Mouse (Mus musculus): ENCODE data around the gene Nt5c. TPM values are rescaled to one million over a fixed set of nuclear protein-coding genes. Genes with fewer than 3 reads are reported as not detected.
A peak's percentile ranks its signal among the peaks of the same experiment; 100 is the strongest.
"Not testable (repeated sequence)": the region's sequence is repeated elsewhere in the genome, so short reads cannot be mapped to it uniquely, and the experiment has no call there.

Gene Nt5c
- polyA plus RNA-seq, 1 experiment from 2014 or later: 210 TPM

GRCm38 (mm10) chr11:115511121-115511520 is 19.5 kb upstream of the Nt5c start:
- no peak for DNase-seq (ENCODE audit: low spot score)

GRCm38 (mm10) chr11:115510507-115510888 is 18.8 kb upstream of the Nt5c start:
- DNase-seq (ENCODE audit: low spot score): peak; percentile 18

DNA sequence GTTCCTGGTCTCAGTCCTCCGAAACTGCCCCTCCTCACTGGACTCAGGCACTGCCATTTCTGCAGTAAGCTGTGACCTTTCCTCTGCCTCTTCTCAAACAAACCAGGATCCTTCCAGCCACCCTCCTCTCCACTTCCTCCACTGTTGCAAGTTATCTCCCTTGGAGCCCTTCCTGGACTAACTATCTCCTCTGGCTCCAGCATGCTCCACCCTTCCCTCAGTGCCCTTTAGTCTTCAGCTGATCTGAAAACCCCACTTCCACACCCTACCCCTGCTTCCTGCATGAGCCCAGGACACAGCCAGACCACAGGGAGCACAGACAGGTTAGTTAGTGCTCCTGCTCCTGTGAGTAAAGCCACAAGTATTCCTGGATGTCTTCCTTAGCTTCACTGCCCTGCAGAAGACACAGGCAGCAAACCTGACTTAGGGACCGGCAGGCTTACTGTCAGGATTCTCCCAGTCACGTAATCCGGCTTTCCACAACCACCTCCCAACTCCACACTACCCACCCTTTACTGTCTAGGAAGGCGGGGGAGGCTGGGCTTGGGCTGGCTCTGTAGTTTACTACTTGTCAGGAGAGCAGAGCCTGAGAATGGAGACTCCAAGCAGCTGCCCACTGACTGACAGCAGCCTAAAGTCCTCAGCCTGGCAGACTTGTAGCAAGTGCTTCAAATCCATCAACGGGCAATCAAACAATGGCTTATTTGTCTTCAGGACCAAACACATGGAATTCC is 18.3 kb upstream of the Nt5c start:
- DNase-seq (ENCODE audit: low spot score): no peak

GRCm38 (mm10) chr11:115508061-115508460 is 16.4 kb upstream of the Nt5c start:
- peak; percentile 65 for DNase-seq (ENCODE audit: low spot score)

DNA sequence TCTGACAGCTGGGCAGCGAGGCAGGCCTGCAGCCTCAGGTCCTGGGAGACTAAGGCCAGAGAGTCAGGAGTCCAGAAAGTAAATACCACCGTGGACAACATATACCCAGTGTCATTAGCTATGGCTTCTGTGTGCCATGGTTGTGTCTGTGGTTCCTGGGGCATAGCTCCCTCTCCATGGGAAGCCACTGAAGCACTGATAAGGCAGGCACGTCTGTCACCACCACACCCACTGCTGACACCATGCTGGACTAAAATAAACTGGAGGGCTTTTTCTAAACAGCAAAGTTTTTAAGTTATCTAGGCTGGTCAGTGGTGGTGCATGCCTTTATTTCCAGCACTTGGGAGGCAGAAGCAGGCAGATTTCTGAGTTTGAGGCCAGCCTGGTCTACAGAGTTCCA is 14.9 kb upstream of the Nt5c start:
- no peak for DNase-seq (ENCODE audit: low spot score)

DNA sequence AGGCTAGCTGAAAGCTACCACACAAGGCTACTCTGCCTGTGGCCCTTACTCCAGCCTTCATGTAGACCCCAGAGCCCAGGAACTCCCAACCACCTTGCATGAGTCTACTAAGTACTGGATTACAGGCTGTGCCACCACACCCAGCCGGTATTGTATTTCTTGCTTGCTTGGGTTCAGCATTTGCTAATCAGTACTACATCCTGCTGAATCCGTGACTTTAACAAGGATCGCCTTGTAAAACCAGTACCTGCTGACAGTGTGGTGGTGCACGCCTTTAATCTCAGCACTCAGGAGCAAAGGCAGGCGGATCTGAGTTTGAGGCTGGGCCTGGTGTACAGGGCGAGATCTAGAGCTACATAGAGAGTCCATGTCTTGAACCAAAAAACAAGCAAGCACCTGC is 11.0 kb upstream of the Nt5c start:
- no peak for DNase-seq (ENCODE audit: low spot score)

DNA sequence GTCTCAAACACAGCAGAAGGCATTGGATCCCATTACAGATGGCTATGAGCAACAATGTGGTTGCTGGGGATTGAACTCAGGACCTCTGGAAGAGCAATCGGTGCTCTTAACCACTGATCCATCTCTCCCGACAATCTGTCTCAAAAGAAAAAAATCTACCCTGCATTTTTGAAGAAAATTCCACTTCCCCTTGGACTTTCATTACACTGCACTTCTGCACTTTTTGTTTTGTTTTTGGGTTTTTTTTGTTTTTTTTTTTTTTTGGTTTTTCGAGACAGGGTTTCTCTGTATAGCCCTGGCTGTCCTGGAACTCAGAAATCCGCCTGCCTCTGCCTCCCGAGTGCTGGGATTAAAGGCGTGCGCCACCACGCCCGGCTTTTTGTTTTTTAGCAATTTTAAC is 4.9 kb upstream of the Nt5c start:
- DNase-seq (ENCODE audit: low spot score): not testable (repeated sequence)

DNA sequence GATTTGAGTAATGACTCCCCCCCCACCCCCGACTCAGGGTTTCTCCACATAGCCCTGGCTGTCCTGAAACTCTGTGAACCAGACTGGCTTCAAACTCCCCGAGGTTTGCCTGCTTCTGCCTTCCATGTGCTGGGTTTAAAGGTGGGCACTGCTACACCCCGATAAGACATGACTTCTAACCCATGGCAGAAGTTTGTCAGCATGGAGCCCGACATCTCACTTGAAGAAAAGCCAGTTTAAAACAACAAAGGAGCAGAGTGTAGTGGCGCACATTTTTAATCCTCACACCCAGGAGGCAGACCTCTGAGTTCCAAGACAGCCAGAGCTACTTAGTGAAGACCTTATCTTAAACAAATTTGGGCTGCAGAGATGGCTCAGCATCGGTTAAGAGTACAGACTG is 725 bp upstream of the Nt5c start:
- DNase-seq (ENCODE audit: low spot score): no peak

- DNase-seq (ENCODE audit: low spot score): no peak
Measured at GRCm38 (mm10) chr11:115490441-115491355, 964 bp downstream of the Nt5c start.

- no peak for DNase-seq (ENCODE audit: low spot score)
Measured at GRCm38 (mm10) chr11:115488551-115489104, 3.0 kb downstream of the Nt5c start.

- DNase-seq (ENCODE audit: low spot score): no peak
Measured at GRCm38 (mm10) chr11:115485155-115485554, 6.5 kb downstream of the Nt5c start.

DNA sequence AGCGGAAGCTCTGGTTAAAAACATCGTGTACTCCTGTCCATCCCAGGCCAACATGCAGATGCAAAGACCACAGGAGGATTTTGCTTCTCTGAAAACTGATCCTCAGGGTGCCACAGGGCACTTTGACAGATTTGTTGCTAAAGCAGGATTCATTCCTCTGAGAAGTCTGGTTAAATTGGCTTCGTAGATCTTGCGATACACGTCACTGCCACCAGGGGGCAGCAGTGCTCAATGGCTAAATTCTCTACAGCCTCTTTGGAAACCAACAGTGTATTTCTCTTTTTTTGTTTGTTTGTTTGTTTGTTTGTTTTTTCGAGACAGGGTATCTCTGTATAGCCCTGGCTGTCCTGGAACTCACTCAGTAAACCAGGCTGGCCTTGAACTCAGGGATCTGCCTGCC is 7.9 kb downstream of the Nt5c start:
- peak; percentile 83 for DNase-seq (ENCODE audit: low spot score)

- no peak for DNase-seq (ENCODE audit: low spot score)
Measured at GRCm38 (mm10) chr11:115483278-115483677, 8.4 kb downstream of the Nt5c start.

DNA sequence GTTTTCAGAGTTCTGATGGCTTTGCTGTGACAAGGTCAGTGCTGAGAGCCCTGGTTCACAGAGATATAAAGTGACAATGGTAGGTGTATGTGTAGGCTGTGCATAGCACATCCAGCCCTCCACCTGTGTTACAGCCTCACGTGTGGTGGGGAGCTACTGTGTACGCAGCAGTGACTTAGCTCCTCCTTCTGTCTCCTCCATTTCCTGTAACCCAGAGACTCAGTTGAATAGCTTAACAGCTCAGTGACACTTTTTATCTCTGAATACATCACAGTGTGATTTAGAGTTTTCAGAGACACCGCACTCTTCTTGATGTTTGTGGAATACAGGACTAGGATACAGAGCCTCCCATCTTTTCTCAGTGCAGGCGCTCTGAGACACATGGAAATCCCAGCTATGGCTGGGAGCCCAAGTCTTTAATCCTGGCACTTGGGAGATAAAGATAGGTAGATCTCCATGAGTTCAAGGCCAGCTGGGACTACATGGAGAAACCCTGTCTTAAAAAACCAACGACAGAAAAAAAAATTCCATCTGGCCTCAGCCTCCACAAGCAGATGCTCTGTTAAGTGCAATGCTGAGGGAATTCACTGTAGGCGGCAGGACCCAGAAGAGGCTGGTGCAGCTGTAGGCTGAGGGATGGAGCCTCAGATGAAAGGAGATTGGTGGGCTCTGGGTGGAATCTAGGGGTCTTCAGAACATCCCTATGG is 10.0 kb downstream of the Nt5c start:
- peak; percentile 81 for DNase-seq (ENCODE audit: low spot score)

DNA sequence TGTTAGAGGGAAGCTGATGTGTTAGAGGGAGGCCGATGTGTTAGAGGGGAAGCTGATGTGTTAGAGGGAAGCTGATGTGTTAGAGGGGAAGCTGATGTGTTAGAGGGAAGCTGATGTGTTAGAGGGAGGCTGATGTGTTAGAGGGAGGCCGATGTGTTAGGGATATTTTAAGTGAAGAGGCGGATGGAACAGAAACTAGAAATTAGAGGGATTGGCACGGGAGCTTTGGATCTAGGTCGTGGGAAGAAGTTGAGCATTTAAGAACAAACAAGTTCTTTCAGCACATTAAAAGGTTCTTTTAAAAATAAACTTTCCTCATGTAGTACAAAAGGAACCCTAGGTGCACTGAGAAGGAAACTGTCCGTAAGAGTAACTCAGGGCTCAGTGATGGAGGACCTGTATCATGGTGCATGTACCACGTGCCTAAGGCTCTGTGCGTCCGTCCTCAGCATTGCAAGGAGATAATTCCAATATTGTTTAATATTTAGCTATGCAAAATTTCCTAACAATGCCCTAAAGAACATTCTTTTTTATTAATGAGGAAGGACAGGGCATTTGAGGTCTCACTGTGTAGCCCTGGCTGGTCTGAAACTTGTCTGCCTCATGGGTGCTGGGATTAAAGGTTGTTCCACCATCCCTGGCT is 13.2 kb downstream of the Nt5c start:
- no peak for DNase-seq (ENCODE audit: low spot score)

- DNase-seq (ENCODE audit: low spot score): not testable (repeated sequence)
Measured at GRCm38 (mm10) chr11:115477388-115477787, 14.3 kb downstream of the Nt5c start.

DNA sequence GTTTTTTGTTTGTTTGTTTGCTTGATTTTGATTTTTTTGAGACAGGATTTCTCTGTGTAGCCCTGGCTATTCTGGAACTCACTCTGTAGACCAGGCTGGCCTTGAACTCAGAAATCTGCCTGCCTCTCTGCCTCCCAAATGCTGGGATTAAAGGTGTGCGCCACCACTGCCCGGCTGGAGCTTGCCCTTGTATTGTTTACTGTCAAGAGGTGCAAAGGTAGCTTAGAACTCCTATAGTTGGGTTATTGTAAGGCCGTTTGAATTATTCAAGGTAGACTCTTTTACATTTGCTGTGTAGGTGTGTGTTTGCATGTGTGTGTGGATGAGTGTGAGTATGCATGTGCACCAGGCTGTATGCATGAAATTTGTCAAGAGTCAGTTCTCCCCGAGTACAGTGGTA is 15.0 kb downstream of the Nt5c start:
- not testable (repeated sequence) for DNase-seq (ENCODE audit: low spot score)

DNA sequence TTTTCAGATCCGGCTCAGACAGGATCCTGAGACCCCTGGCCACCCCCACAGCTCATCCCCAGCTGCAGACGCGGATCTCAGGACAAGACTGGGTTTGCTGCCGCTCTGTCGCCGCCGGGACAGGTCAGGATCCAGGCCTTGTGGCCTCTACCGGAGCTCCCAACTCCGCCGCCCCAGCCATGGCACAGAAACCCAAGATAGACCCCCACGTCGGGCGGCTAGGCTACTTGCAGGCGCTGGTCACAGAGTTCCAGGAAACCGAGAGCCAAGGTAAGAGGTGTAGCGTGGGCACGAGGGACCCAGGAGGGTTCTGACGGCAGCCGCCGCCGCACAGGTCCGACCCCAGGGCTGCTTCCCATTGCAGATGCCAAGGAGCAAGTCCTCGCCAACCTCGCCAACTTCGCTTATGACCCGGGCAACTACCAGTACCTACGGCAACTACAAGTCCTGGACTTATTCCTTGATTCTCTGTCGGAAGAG is 15.9 kb downstream of the Nt5c start:
- DNase-seq (ENCODE audit: low spot score): no peak

DNA sequence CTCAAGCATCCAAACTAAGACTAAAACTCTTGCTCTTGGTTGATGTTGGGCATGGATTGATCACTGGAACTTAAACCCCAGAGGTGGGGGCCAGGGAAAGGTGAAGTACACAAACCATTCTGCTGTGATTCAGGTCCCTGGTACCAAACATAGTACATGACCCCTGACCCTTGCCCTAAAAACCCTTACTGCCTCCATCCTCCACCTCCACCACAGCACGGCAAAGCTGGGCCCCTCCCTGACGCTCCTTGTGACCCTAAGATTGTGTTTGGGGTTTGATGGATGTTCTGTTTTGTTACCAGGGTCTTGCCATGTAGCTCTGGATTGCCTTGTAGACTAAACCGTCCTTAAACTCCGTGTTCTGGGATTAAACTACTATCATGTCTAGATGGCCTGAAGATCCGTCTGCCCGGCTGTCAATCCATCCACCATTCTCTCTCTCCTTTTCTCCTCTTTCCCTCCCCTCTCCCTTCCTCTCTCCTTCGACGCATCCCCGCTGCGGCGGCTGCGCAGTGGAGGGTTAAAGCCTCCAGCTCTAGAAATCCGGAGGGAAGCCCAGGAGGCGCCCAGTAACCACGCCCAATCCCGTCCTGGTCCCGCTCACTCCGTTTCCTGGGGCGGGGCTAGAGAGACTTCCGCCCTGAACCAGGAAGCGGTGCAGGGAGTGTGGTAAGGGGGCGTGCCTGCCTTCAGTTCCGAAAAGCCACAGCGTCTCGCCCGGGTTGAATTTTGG is 16.5 kb downstream of the Nt5c start, which contains the start of gene Armc7:
Armc7 (plus strand) TSS at position 643 of the 733 bp plus-strand sequence.
- peak; percentile 97 for DNase-seq (ENCODE audit: low spot score)

GRCm38 (mm10) chr11:115473626-115474275 is 17.9 kb downstream of the Nt5c start:
- peak; percentile 95 for DNase-seq (ENCODE audit: low spot score)

All from thymus, postnatal 0 days (tissue).